Mouse (Mus musculus) olfactory bulb, adult 2 months (tissue): ENCODE measurements around the gene Tomm34.

Experiments used
- CTCF ChIP-seq: fragments of 200-500 bp; IDR thresholded peaks from 2 replicates; pipeline ENCODE4 v1.5.1; 2012; ENCODE audit warnings: low read depth, mild to moderate bottlenecking, low read length, moderate library complexity; ENCODE audit not compliant: insufficient read depth
- POLR2A ChIP-seq: fragments of 200-500 bp; IDR thresholded peaks from 2 replicates; pipeline ENCODE4 v1.6.1; 2012; ENCODE audit warnings: mild to moderate bottlenecking, low read depth, low read length, moderate library complexity; ENCODE audit not compliant: insufficient read depth

DNA sequence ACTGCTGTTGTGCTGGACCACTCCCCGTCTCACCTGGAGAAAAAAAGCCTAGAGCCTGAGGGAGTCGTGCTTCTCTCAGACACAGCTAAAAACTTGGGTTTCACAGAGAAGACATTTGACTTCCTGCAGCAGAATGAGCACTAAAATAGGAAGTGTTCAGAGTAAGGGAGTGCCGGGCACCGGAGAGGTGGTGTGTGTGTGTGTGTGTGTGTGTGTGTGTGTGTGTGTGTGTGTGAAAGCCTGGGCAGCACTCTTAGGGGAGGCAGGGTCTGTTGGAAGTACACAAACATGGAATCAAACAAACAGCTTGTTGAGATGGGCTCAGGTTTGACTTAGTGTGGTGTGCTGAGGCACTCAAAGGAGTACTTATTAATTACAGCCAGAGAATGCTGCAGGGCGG is 4.1 kb upstream of the Tomm34 start:
- no peak for TF ChIP-seq CTCF
- no peak for TF ChIP-seq POLR2A
